ENCODE assay signal across 25 mouse cellular contexts in genomic region chr3:77832230-77832805, GRCm38 (mm10).
DNase-seq lines count a peak whose midpoint lies in the region; ATAC-seq lines count a peak whose summit lies in the region.
"Had no signal": no experiment of that assay in that cellular context is flagged by ENCODE, and none has a peak within 500 bp of the region (broad histone marks: within the 10 kb centered on the region; RNA-seq: fewer than 3 reads in every experiment).

No protein-coding gene starts in this region.

- H3K27ac ChIP-seq in liver, embryonic 15.5 days (replicated peaks), result no peak overlapping the region
- no peak overlapping the region for H3K27ac ChIP-seq in liver, embryonic 12.5 days
- 0 out of 2 replicates have a peak overlapping the region, but pooled peaks have one; percentile 14 for H3K27ac ChIP-seq in forebrain, embryonic 13.5 days
- H3K27ac ChIP-seq: gastrocnemius, adult 2 months; heart, adult 2 months; hindbrain, embryonic 15.5 days; limb, embryonic 12.5 days; liver, embryonic 13.5 days; lung, embryonic 15.5 days; midbrain, embryonic 10.5 days; neural tube, embryonic 13.5 days had no signal

- peak; percentile 3 for DNase-seq in brain, adult 2 months (ENCODE audit: low read depth, low spot score)
- DNase-seq in retina, postnatal 1 day, result peak; percentile 45
- no peak for DNase-seq in kidney, postnatal 14 days
- DNase-seq: adrenal gland, adult 8-10 months; B cell, adult 2 months; cerebellum, adult 11-12 months; cerebellum, postnatal 10 days; gastrocnemius, adult 2 months; heart, adult 2 months; heart, postnatal 4 days; kidney, adult 11 months; kidney, postnatal 25 days; liver, embryonic 13.5 days; right cerebral cortex, postnatal 14 days had no signal

- H3K36me3 ChIP-seq in liver, embryonic 15.5 days (replicated peaks), result no peaks in the 10 kb centered on the region
- H3K36me3 ChIP-seq in liver, embryonic 12.5 days, result no peaks in the 10 kb centered on the region
- H3K36me3 ChIP-seq in forebrain, embryonic 13.5 days (ENCODE audit: poor library complexity, severe bottlenecking), result no peaks in the 10 kb centered on the region
- H3K36me3 ChIP-seq: heart, embryonic 12.5 days; hindbrain, embryonic 15.5 days; limb, embryonic 12.5 days; liver, embryonic 13.5 days; lung, embryonic 15.5 days; midbrain, embryonic 10.5 days; neural tube, embryonic 13.5 days had no signal

- 81% methylated on average over 1 of the region's 1 CpGs for WGBS in liver, embryonic 15.5 days (ENCODE audit: insufficient replicate concordance)
- 76% methylated on average over 1 of the region's 1 CpGs for WGBS in liver, embryonic 12.5 days (ENCODE audit: insufficient replicate concordance)
- WGBS in forebrain, embryonic 13.5 days, result 44% methylated on average over 1 of the region's 1 CpGs

- H3K4me3 ChIP-seq in liver, embryonic 15.5 days (replicated peaks), result no peak overlapping the region
- no peak overlapping the region for H3K4me3 ChIP-seq in liver, embryonic 12.5 days
- no peak overlapping the region for H3K4me3 ChIP-seq in forebrain, embryonic 13.5 days
- H3K4me3 ChIP-seq: gastrocnemius, adult 2 months; heart, adult 2 months; heart, embryonic 12.5 days; hindbrain, embryonic 15.5 days; limb, embryonic 12.5 days; liver, embryonic 13.5 days; lung, embryonic 15.5 days; midbrain, embryonic 10.5 days; myocyte; neural tube, embryonic 13.5 days had no signal

- H3K4me2 ChIP-seq in liver, embryonic 15.5 days, result no peak overlapping the region
- no peak overlapping the region for H3K4me2 ChIP-seq in liver, embryonic 12.5 days
- H3K4me2 ChIP-seq in forebrain, embryonic 13.5 days, result peak overlapping the region; percentile 10; the same call in 1 of the 2 replicates
- H3K4me2 ChIP-seq: heart, embryonic 12.5 days; hindbrain, embryonic 15.5 days; limb, embryonic 12.5 days; liver, embryonic 13.5 days; lung, embryonic 15.5 days; neural tube, embryonic 13.5 days had no signal

- no peaks in the 10 kb centered on the region for H3K27me3 ChIP-seq in liver, embryonic 15.5 days
- no peaks in the 10 kb centered on the region for H3K27me3 ChIP-seq in liver, embryonic 12.5 days (replicated peaks)
- H3K27me3 ChIP-seq in forebrain, embryonic 13.5 days, result no peaks in the 10 kb centered on the region
- H3K27me3 ChIP-seq: heart, embryonic 12.5 days; hindbrain, embryonic 15.5 days; limb, embryonic 12.5 days; liver, embryonic 13.5 days; lung, embryonic 15.5 days; neural tube, embryonic 13.5 days had no signal

- no peaks in the 10 kb centered on the region for H3K9me3 ChIP-seq in liver, embryonic 15.5 days (replicated peaks)
- no peaks in the 10 kb centered on the region for H3K9me3 ChIP-seq in liver, embryonic 12.5 days (replicated peaks)
- H3K9me3 ChIP-seq in forebrain, embryonic 13.5 days (replicated peaks), result no peaks in the 10 kb centered on the region
- H3K9me3 ChIP-seq: heart, embryonic 12.5 days; hindbrain, embryonic 15.5 days; limb, embryonic 12.5 days; liver, embryonic 13.5 days; lung, embryonic 15.5 days; midbrain, embryonic 10.5 days; neural tube, embryonic 13.5 days had no signal

- H3K4me1 ChIP-seq in liver, embryonic 15.5 days (replicated peaks), result no peaks in the 10 kb centered on the region
- H3K4me1 ChIP-seq in liver, embryonic 12.5 days, result no peaks in the 10 kb centered on the region
- H3K4me1 ChIP-seq in forebrain, embryonic 13.5 days, result peaks cover 19% of the 10 kb centered on the region
- H3K4me1 ChIP-seq: heart, embryonic 12.5 days; hindbrain, embryonic 15.5 days; limb, embryonic 12.5 days; liver, embryonic 13.5 days; lung, embryonic 15.5 days; midbrain, embryonic 10.5 days; neural tube, embryonic 13.5 days had no signal

- H3K9ac ChIP-seq in liver, embryonic 15.5 days, result no peak overlapping the region
- H3K9ac ChIP-seq in liver, embryonic 12.5 days, result no peak overlapping the region
- H3K9ac ChIP-seq in forebrain, embryonic 13.5 days, result no peak overlapping the region
- H3K9ac ChIP-seq: heart, embryonic 12.5 days; hindbrain, embryonic 15.5 days; limb, embryonic 12.5 days; liver, embryonic 13.5 days; lung, embryonic 15.5 days; neural tube, embryonic 13.5 days had no signal

- ATAC-seq in liver, embryonic 15.5 days (ENCODE audit: insufficient read depth), result 0 out of 2 replicates have a peak, but pooled peaks have one; percentile 40
- ATAC-seq in liver, embryonic 12.5 days, result no peak
- peak; percentile 67 for ATAC-seq in forebrain, embryonic 13.5 days
- ATAC-seq: inflammation-experienced regulatory T-cells, adult 6 months had no signal
